9 mouse cellular contexts compared by ENCODE assay signal in the genomic region with DNA sequence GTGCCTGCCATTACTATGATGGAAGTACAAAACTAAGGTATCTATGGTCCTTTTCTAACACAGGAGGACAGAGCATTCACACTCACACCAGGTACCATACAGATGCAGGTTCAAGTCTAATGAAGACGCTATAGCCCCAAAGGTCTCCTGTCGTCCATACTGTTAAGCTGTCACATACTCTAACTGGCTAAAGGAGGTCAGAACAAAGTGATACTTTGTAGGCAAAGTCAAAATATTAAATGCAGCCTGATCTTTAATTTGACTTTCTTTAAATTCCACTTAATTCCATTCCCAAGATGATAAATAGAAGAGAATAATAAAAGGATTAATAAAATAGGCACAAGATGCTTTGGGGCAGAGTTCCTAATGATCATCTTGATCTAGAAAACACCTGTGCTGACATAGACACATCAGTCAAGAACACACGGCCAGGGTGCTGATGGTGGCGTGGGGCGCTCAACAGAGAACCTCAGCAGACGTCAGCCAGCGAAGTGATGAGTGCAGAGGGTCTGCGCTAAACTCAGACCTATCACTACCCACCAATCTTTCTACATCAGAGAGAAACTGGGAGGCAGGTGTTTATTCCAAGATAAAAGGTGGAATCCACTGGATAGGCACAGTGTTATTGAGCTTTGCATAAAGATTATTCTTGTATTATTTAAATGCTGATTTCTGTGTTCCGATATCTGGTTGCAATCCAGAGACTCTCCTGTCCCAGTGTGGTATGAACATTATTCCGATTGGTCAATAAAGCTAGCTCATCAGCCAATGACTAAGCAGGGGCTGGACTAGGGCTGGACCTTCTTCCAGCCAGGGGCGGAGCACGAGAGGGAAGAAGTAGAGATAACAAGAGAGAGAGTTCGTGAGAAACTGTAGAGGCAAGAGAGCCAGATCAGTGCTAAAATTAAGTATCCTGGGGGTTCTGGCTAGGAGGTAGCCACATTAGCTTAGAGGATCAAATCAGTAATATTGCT. TPM values are rescaled to one million over a fixed set of nuclear protein-coding genes. Genes with fewer than 3 reads are reported as not detected.
DNase-seq lines count a peak whose midpoint lies in the region; ATAC-seq and TF ChIP-seq lines count a peak whose summit lies in the region.
"Had no signal": no experiment of that assay in that cellular context is flagged by ENCODE, and none has a peak within 500 bp of the region (broad histone marks: within the 10 kb centered on the region; RNA-seq: fewer than 3 reads in every experiment).

No protein-coding gene starts in this region.

- no peak overlapping the region for H3K27ac ChIP-seq in heart, embryonic 13.5 days (replicated peaks)
- H3K27ac ChIP-seq in lung, postnatal 0 days (ENCODE audit: low read length): no peak overlapping the region

- TF ChIP-seq EP300 in lung, postnatal 0 days (IDR thresholded peaks at IDR 0.05): no peak

- H3K36me3 ChIP-seq in heart, embryonic 13.5 days: peaks cover 41% of the 10 kb centered on the region
- no peaks in the 10 kb centered on the region for H3K36me3 ChIP-seq in lung, postnatal 0 days (ENCODE audit: insufficient read depth, low read length)

- H3K4me2 ChIP-seq in heart, embryonic 13.5 days: peak overlapping the region; percentile 45
- H3K4me2 ChIP-seq in lung, postnatal 0 days (replicated peaks; ENCODE audit: low read depth, low read length): no peak overlapping the region

- H3K4me1 ChIP-seq in heart, embryonic 13.5 days: peaks cover 6% of the 10 kb centered on the region
- no peaks in the 10 kb centered on the region; the same call in 1 of the 2 replicates for H3K4me1 ChIP-seq in lung, postnatal 0 days (ENCODE audit: insufficient read depth, low read depth, low read length)

- intact Hi-C loops in heart, postnatal 14 days (cut with DNase I): loop anchor here (5.0 kb wide), 1 partner anchor 76 kb away; no protein-coding TSS in a partner anchor

- H3K9ac ChIP-seq in heart, embryonic 13.5 days: no peak overlapping the region
- H3K9ac ChIP-seq in lung, postnatal 0 days (replicated peaks; ENCODE audit: low read depth): no peak overlapping the region

- H3K9me3 ChIP-seq in heart, embryonic 13.5 days: no peaks in the 10 kb centered on the region
- no peaks in the 10 kb centered on the region for H3K9me3 ChIP-seq in lung, postnatal 0 days (ENCODE audit: low read length)

- DNase-seq in heart, postnatal 14 days: no peak
- DNase-seq in MEL-GATA-1-ER (ENCODE audit: extremely low read depth, low read depth): peak; percentile 74
- DNase-seq in lung, postnatal 0 days (ENCODE audit: low spot score): peak; percentile 32
- no peak for DNase-seq in right cerebral cortex, adult 2 months (ENCODE audit: low spot score in 2 of 2)
- no peak for DNase-seq in gastrocnemius, adult 18-20 months (ENCODE audit: low spot score)
- DNase-seq in ovary, postnatal 36 days (ENCODE audit: low spot score): no peak

- ATAC-seq in heart, embryonic 13.5 days (ENCODE audit: extremely low read depth, insufficient number of reproducible peaks, low FRiP score, low TSS enrichment): peak; percentile 61; the same call in 1 of the 2 replicates
- ATAC-seq in erythroblast, adult 5-6 weeks (replicated peaks; ENCODE audit: low FRiP score, poor library complexity, severe bottlenecking): peak; percentile 99
- peak; percentile 80 for ATAC-seq in lung, postnatal 0 days

- TF ChIP-seq CTCF in lung, postnatal 0 days (IDR thresholded peaks at IDR 0.05): no peak

- H3K4me3 ChIP-seq in heart, embryonic 13.5 days: no peak overlapping the region
- no peak overlapping the region for H3K4me3 ChIP-seq in lung, postnatal 0 days (ENCODE audit: low read depth, low read length)

- 45% methylated on average over 13 of the region's 13 CpGs for WGBS in heart, embryonic 13.5 days
- WGBS in lung, postnatal 0 days: 55% methylated on average over 13 of the region's 13 CpGs

- no peaks in the 10 kb centered on the region for H3K27me3 ChIP-seq in heart, embryonic 13.5 days (replicated peaks)
- H3K27me3 ChIP-seq in lung, postnatal 0 days (replicated peaks; ENCODE audit: insufficient read depth, low read length): no peaks in the 10 kb centered on the region
- H3K27me3 ChIP-seq: Patski had no signal

RNA-seq across cellular contexts. Expression of a gene that starts 50.0 kb away (rescaled TPM):
- polyA plus RNA-seq in heart, embryonic 13.5 days (2015; fragmentation: Nextera tagmentation; extraction: Ambion mirVana): 23.1 and 26.0 TPM in 2 replicates
- 10 to 100 TPM; 26.2 to 28.5 TPM for total RNA-seq in heart, postnatal 14 days (2021)
- total RNA-seq in erythroblast, adult 5-6 weeks (2015; ENCODE audit: low replicate concordance): 11.7 and 16.9 TPM in 2 replicates
- 25.9 and 29.4 TPM in 2 replicates for total RNA-seq in erythroblast, adult 5-6 weeks (2017; ENCODE audit: low replicate concordance)
- polyA plus RNA-seq in lung, postnatal 0 days (2015; fragmentation: Nextera tagmentation; extraction: Ambion mirVana): 54.1 and 58.3 TPM in 2 replicates
- total RNA-seq in gastrocnemius, adult 18-20 months (2021): 10 to 100 TPM; 17.7 to 23.0 TPM

Comparison
In these comparisons a context has a peak if more than half of its experiments do, and no peak if none do; other contexts are left out.
1. DNase-seq: peak in MEL-GATA-1-ER (single experiment) and lung, postnatal 0 days (single experiment); none in heart, postnatal 14 days (0 of 2), right cerebral cortex, adult 2 months (0 of 2), gastrocnemius, adult 18-20 months (single experiment) and ovary, postnatal 36 days (single experiment).
2. Peak in every context shown above with its lines, with median percentiles within 50 percentile points of each other: ATAC-seq.